Mouse (Mus musculus) liver, postnatal 0 days (tissue): ENCODE measurements around the gene Foxf2.

Experiments
- CTCF ChIP-seq: sonication (generic); IDR thresholded peaks from 2 replicates; pipeline ENCODE4 v1.5.1; 2016; ENCODE audit warnings: antibody characterized with exemption, low read depth
- EP300 ChIP-seq: IDR thresholded peaks from 2 replicates; pipeline ENCODE4 v1.6.1; 2016; ENCODE audit warnings: antibody characterized with exemption, low read depth, mild to moderate bottlenecking

DNA sequence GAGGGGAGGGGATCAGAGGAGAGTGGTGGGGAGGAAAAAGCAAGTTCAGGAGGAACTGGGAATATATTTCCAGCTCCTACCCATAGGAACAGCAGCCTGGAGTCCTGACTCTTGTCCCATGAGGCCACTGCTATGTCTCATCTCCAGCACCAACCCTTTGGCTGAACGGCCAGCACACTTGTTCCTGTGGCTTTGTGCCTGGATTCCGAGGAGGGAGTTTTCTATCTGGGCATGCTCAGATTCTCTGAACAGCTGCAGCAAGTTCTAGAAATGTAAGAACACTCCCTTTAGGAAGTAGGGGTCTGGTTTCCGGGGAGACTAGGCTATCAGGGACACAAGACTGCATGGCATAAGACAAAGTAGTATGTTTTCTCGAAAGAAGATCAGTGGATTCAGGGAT, 9.9 kb downstream of the Foxf2 start:
- TF ChIP-seq CTCF: no peak
- TF ChIP-seq EP300: no peak
